Mouse (Mus musculus) naive thymus-derived CD4-positive, alpha-beta T cell, adult 5 months (primary cell): ENCODE measurements around the gene Spag16. TPM values are rescaled to one million over a fixed set of nuclear protein-coding genes. Genes with fewer than 3 reads are reported as not detected.

Experiments used
- polyA plus RNA-seq: library from polyadenylated mRNA; unstranded; fragments of 100-300 nt; shearing (Covaris generic); gene quantifications from one replicate; pipeline ENCODE4 v1.2.1, GENCODE M21; 2017

The Spag16 gene
- polyA plus RNA-seq: not detected

DNA sequence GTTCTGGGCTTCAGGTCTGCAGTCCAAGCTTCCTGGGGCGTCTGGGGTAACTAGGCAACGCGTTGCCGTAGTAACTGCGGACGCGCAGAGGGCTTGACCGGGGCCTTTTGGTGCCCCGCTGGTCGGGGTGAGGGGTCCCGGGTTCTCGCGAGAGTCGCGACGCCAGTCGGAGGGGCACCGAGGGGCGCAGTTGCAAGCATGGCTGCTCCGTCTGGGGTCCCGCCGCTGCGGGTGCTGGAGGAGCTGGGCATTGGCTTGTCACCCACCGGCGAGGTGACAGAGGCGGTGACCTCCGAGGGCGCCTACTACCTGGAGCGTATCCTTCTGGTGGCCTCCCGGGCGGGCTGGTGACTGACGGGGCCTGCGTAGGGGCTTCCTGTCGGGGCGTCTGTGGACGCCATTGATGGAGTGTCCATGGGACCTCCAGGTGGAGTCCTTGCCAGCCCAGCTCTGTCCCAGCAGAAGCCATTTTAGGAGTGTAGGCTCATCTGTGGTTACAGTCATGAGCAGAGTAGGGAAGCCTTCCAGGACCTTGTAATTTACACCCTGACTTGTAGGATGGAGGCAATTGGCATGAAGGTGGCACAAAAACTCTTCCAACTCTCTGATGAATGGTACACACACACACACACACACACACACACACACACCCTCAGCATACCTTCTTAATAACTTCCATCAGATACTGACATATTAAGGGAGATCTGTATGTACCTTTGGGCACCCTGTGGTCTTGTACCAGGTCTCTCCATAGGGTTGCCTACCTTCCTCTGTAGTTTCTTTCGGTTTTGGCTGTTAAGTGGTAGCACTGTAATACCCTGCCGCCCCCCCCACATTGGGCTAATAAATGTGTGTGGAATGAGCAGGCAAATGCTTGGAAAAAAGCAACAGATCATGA lies at the start of gene Spag16:
Gene Spag16 (plus strand): TSS at position 165 of the 898 bp plus-strand sequence.

DNA sequence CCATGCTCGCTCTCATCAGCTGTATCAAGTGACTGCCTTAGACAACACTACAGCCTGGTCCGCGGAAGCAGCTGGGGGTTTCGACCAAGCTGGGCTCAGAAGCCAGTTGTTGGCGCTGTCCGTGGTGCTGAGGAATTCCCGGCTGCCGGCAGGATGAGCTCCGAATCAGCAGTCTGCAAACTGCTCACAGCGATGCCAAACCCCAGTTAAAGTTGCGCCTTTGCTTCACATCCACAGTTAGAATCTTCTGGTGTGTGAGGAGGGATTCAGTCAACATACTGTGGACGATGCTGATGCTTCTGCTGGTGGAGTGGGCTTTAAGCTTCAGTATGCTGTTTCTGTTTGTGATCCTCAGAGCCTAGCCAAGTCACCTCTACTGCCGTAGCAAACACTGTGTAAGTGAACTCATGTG lies 898.9 kb downstream of the Spag16 start, which contains the start of gene Vwc2l:
Gene Vwc2l (plus strand): TSS at position 61 of the 412 bp plus-strand sequence.

Other genes with a start within 250 kb of the Spag16 start
- 9.9 TPM for gene Ikzf2, start 139.7 kb upstream of the Spag16 start, polyA plus RNA-seq